Mouse (Mus musculus) kidney, adult 2 months (tissue): ENCODE data around the gene Fabp6. TPM values are rescaled to one million over a fixed set of nuclear protein-coding genes. Genes with fewer than 3 reads are reported as not detected.

ENCODE experiments used
- DNase-seq: peaks from one replicate; pipeline ENCODE4 v3.0.0; 2021
- H3K27ac ChIP-seq: fragments of 200-500 bp; 2 replicates; pipeline ENCODE4 v1.5.1; 2012; ENCODE audit warnings: low read depth, low read length, control low read depth, inconsistent platforms; ENCODE audit not compliant: insufficient read depth
- H3K27me3 ChIP-seq: fragments of 200-500 bp; replicated peaks from 2 replicates; pipeline ENCODE4 v1.6.1; 2012; ENCODE audit warnings: mild to moderate bottlenecking, moderate library complexity, low read length, inconsistent platforms; ENCODE audit not compliant: control insufficient read depth, insufficient read depth
- H3K36me3 ChIP-seq: fragments of 200-500 bp; 2 replicates; pipeline ENCODE4 v1.6.1; 2012; ENCODE audit warnings: mild to moderate bottlenecking, moderate library complexity, low read length, inconsistent platforms; ENCODE audit not compliant: control insufficient read depth, insufficient read depth
- H3K4me1 ChIP-seq: fragments of 200-500 bp; 2 replicates; pipeline ENCODE4 v1.6.1; 2011; ENCODE audit warnings: low read length; ENCODE audit not compliant: control insufficient read depth, insufficient read depth
- H3K4me3 ChIP-seq: fragments of 200-500 bp; 2 replicates; pipeline ENCODE4 v1.5.1; 2011; ENCODE audit warnings: mild to moderate bottlenecking, low read depth, low read length, control low read depth; ENCODE audit not compliant: insufficient read depth
- CTCF ChIP-seq: fragments of 200-500 bp; conservative IDR thresholded peaks from 2 replicates; pipeline ENCODE4 v1.5.1; 2011; ENCODE audit warnings: low read depth, mild to moderate bottlenecking, control low read depth, low read length, moderate library complexity, mixed read lengths; ENCODE audit not compliant: insufficient read depth, insufficient read length
- POLR2A ChIP-seq: fragments of 200-500 bp; IDR thresholded peaks from one replicate; pipeline ENCODE4 v1.6.1; 2011; ENCODE audit warnings: low read depth, low read length, control low read depth
- WGBS: fragments of 180-500 bp; shearing (Covaris S2); methylation state at CpG from one replicate; pipeline ENCODE4 v1.1.7; 2018; 5-methylcytosine and 5-hydroxymethylcytosine counted together
- polyA plus RNA-seq: library from polyadenylated mRNA; depleted of rRNA; stranded (reverse); fragments of >200 nt; gene quantifications from 2 replicates; pipeline ENCODE4 v1.2.3, GENCODE M21; 2012; rRNA removed

Gene Fabp6
- polyA plus RNA-seq, 1 experiment: not detected

GRCm38 (mm10) chr11:43548657-43549435 is 52.5 kb downstream of the Fabp6 start:
- no peaks in the 10 kb centered on the region for H3K36me3 ChIP-seq
- WGBS: 57% methylated on average over 12 of the region's 12 CpGs
- H3K4me3 ChIP-seq: no peak overlapping the region
- DNase-seq: peak; percentile 18
- no peak overlapping the region for H3K27ac ChIP-seq
- H3K27me3 ChIP-seq: no peaks in the 10 kb centered on the region
- TF ChIP-seq CTCF: no peak
- TF ChIP-seq POLR2A: no peak
- H3K4me1 ChIP-seq: peaks cover 7% of the 10 kb centered on the region; the same call in 1 of the 2 replicates

- no peak overlapping the region for H3K27ac ChIP-seq
- no peaks in the 10 kb centered on the region for H3K36me3 ChIP-seq
- H3K4me1 ChIP-seq: peaks cover 7% of the 10 kb centered on the region; the same call in 1 of the 2 replicates
- no peaks in the 10 kb centered on the region for H3K27me3 ChIP-seq
- H3K4me3 ChIP-seq: no peak overlapping the region
- 53% methylated on average over 7 of the region's 7 CpGs for WGBS
- peak; percentile 46 for DNase-seq
- TF ChIP-seq POLR2A: no peak
- no peak for TF ChIP-seq CTCF
These were observed 53.2 kb downstream of the Fabp6 start for GRCm38 (mm10) chr11:43548148-43548547.

- WGBS: 67% methylated on average over 4 of the region's 4 CpGs
- Histone ChIP-seq H3K4me3 (no peak overlapping the region), H3K36me3 (no peaks in the 10 kb centered on the region), H3K4me1 (peaks cover 7% of the 10 kb centered on the region; the same call in 1 of the 2 replicates), H3K27ac (no peak overlapping the region), H3K27me3 (no peaks in the 10 kb centered on the region)
- TF ChIP-seq POLR2A (no peak), CTCF (no peak)
- DNase-seq: no peak
These were observed 54.7 kb downstream of the Fabp6 start for GRCm38 (mm10) chr11:43546678-43547077.

Other genes with a start within 250 kb of the Fabp6 start
- 33.6 and 45.4 TPM in 2 replicates for gene Pttg1, start 175.3 kb downstream of the Fabp6 start, polyA plus RNA-seq
- 3.4 and 5.5 TPM in 2 replicates for gene Slu7, start 167.8 kb downstream of the Fabp6 start, polyA plus RNA-seq
- 15.3 and 15.4 TPM in 2 replicates for gene C1qtnf2, start 127.3 kb downstream of the Fabp6 start, polyA plus RNA-seq
- 1.0 and 1.1 TPM in 2 replicates for gene Ccnjl, start 72.8 kb downstream of the Fabp6 start, polyA plus RNA-seq
- 0.24 and 0.30 TPM in 2 replicates for gene 4933415A04Rik, start 14.5 kb downstream of the Fabp6 start, polyA plus RNA-seq
- gene Pwwp2a, start 80.5 kb upstream of the Fabp6 start, polyA plus RNA-seq: 10.8 and 12.1 TPM in 2 replicates
- 15.3 and 15.4 TPM in 2 replicates for gene Ttc1, start 146.5 kb upstream of the Fabp6 start, polyA plus RNA-seq